Mouse (Mus musculus) CH12.LX (cell line): Measurements from ENCODE around the gene Slc10a7.

Experiments used
- CTCF ChIP-seq, 2 experiments: IDR thresholded peaks in 1 of 2; conservative IDR thresholded peaks in 1 of 2; 2 replicates each; pipeline ENCODE4 v1.5.1; 2011 to 2012; ENCODE audit warnings: low read depth in 2 of 2, low read length in 2 of 2, improper control_type of control experiment in 1 of 2, inconsistent platforms in 1 of 2, mild to moderate bottlenecking in 1 of 2, moderate library complexity in 1 of 2
- MAZ ChIP-seq: IDR thresholded peaks from 2 replicates; pipeline ENCODE4 v1.6.1; 2012; ENCODE audit warnings: low read depth, mild to moderate bottlenecking, inconsistent platforms, low read length, improper control_type of control experiment, moderate library complexity

DNA sequence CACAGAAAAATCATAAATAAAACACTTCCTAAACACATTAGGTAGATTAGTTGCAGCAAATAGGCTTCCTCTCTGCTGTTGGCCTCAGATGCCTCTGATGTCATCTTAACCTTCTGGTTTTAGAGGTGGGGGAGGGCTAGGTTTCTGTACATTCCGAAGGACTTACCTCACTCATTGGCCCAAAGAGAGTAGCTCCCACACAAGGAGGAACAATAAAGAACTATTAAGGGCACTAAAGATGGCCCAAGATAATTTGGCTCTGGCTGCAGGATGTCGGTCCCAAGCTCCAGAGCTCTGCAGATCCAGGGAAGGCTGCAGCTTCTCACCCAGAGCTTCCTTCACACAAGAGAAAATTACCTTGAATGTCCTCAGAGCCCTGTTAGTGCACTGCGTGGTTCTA, 75.7 kb downstream of the Slc10a7 start:
- TF ChIP-seq CTCF (conservative IDR thresholded peaks at IDR 0.05 in 1 of 2, IDR thresholded peaks at IDR 0.05 in 1 of 2; ENCODE audit: low read depth in 2 of 2, low read length in 2 of 2) = no peak
- no peak for TF ChIP-seq MAZ
